Mouse (Mus musculus): ENCODE results near the gene Sema4d. TPM values are rescaled to one million over a fixed set of nuclear protein-coding genes. Genes with fewer than 3 reads are reported as not detected.

Gene Sema4d
- polyA plus RNA-seq, 1 experiment from 2014 or later = 23.8 TPM

DNA sequence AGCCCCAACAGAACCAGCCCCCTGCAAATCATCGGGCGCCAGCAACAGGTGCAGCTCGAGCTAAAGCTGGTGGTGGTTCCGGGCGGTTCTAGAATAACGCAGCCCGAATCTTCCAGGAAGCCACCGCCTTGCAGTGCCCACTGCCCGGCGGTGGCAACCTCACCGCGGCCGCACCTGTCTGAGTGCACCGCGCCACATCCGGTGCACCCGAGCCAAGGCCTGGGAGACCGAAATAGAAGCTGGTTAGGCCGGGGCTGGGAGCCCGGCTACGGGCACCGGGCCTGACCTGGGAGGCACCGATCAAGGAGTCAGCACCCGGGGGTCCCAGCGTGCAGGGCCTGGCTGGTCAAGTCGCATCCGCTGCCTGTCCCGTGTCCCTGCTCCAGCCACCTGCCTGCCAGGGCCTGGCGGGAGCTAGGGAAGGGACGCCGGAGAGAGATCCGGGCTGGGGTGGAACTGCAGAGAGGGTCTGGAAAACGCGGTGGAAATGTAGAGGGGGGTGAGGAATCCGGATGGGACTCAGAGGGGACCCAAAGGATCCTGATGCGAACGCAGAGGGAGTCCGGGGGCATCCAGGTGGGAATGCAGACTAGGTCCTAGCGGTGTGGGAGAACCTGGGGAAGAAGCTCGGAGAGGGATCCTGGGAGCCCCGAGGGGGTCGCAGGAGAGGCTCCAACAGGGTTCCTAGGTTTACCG lies 670 bp downstream of the Sema4d start:
- H3K9ac ChIP-seq (ENCODE audit: low read depth, low read length) = peak overlapping the region; percentile 82
- peak overlapping the region; percentile 73 for H3K27ac ChIP-seq
- H3K4me1 ChIP-seq (replicated peaks; ENCODE audit: insufficient read depth, low read length) = peaks cover 10% of the 10 kb centered on the region; the same call in 1 of the 2 replicates
- ATAC-seq (replicated peaks; ENCODE audit: low FRiP score, low read depth) = peak; percentile 43; the same call in 1 of the 2 replicates
- H3K4me3 ChIP-seq (replicated peaks; ENCODE audit: low read depth, low read length) = peak overlapping the region; percentile 87
- peak; percentile 38 for DNase-seq (ENCODE audit: low spot score)
- H3K4me2 ChIP-seq (ENCODE audit: low read length) = peak overlapping the region; percentile 94
- no peaks in the 10 kb centered on the region for H3K27me3 ChIP-seq (ENCODE audit: insufficient read depth, low read length)
- H3K9me3 ChIP-seq (replicated peaks; ENCODE audit: low read length) = no peaks in the 10 kb centered on the region
- WGBS = 1% methylated on average over 42 of the region's 43 CpGs
- TF ChIP-seq CTCF (IDR thresholded peaks at IDR 0.05; ENCODE audit: low read depth) = no peak
- no peaks in the 10 kb centered on the region for H3K36me3 ChIP-seq (ENCODE audit: insufficient read depth, low read length)

GRCm38 (mm10) chr13:51792135-51792573 lies 1.4 kb downstream of the Sema4d start:
- Histone ChIP-seq H3K9me3 (replicated peaks; ENCODE audit: low read length) (no peaks in the 10 kb centered on the region), H3K4me1 (replicated peaks; ENCODE audit: insufficient read depth, low read length) (peaks cover 10% of the 10 kb centered on the region; the same call in 1 of the 2 replicates), H3K27ac (no peak overlapping the region), H3K36me3 (ENCODE audit: insufficient read depth, low read length) (no peaks in the 10 kb centered on the region), H3K9ac (ENCODE audit: low read depth, low read length) (peak overlapping the region; percentile 82), H3K4me3 (replicated peaks; ENCODE audit: low read depth, low read length) (peak overlapping the region; percentile 87), H3K27me3 (ENCODE audit: insufficient read depth, low read length) (no peaks in the 10 kb centered on the region), H3K4me2 (ENCODE audit: low read length) (peak overlapping the region; percentile 94)
- WGBS = 35% methylated on average over 11 of the region's 11 CpGs
- no peak for TF ChIP-seq CTCF (IDR thresholded peaks at IDR 0.05; ENCODE audit: low read depth)
- ATAC-seq (replicated peaks; ENCODE audit: low FRiP score, low read depth) = no peak
- DNase-seq (ENCODE audit: low spot score) = no peak

GRCm38 (mm10) chr13:51791604-51792003 lies 1.9 kb downstream of the Sema4d start:
- Histone ChIP-seq H3K4me2 (ENCODE audit: low read length) (peak overlapping the region; percentile 94), H3K9ac (ENCODE audit: low read depth, low read length) (peak overlapping the region; percentile 82; the same call in 1 of the 2 replicates), H3K27ac (no peak overlapping the region), H3K4me1 (replicated peaks; ENCODE audit: insufficient read depth, low read length) (peaks cover 10% of the 10 kb centered on the region; the same call in 1 of the 2 replicates), H3K27me3 (ENCODE audit: insufficient read depth, low read length) (no peaks in the 10 kb centered on the region), H3K9me3 (replicated peaks; ENCODE audit: low read length) (no peaks in the 10 kb centered on the region), H3K36me3 (ENCODE audit: insufficient read depth, low read length) (no peaks in the 10 kb centered on the region), H3K4me3 (replicated peaks; ENCODE audit: low read depth, low read length) (peak overlapping the region; percentile 87; the same call in 1 of the 2 replicates)
- TF ChIP-seq CTCF (IDR thresholded peaks at IDR 0.05; ENCODE audit: low read depth) = no peak
- DNase-seq (ENCODE audit: low spot score) (no peak), ATAC-seq (replicated peaks; ENCODE audit: low FRiP score, low read depth) (no peak; the same call in 1 of the 2 replicates)
- WGBS = 59% methylated on average over 3 of the region's 3 CpGs

- Histone ChIP-seq H3K4me2 (ENCODE audit: low read length) (no peak overlapping the region), H3K27me3 (ENCODE audit: insufficient read depth, low read length) (no peaks in the 10 kb centered on the region), H3K4me1 (replicated peaks; ENCODE audit: insufficient read depth, low read length) (peaks cover 10% of the 10 kb centered on the region; the same call in 1 of the 2 replicates), H3K36me3 (ENCODE audit: insufficient read depth, low read length) (no peaks in the 10 kb centered on the region), H3K4me3 (replicated peaks; ENCODE audit: low read depth, low read length) (no peak overlapping the region), H3K27ac (no peak overlapping the region), H3K9ac (ENCODE audit: low read depth, low read length) (no peak overlapping the region), H3K9me3 (replicated peaks; ENCODE audit: low read length) (no peaks in the 10 kb centered on the region)
- DNase-seq (ENCODE audit: low spot score) = no peak
- 58% methylated on average over 5 of the region's 5 CpGs for WGBS
- TF ChIP-seq CTCF (IDR thresholded peaks at IDR 0.05; ENCODE audit: low read depth) = no peak; the same call in 1 of the 2 replicates
- no peak for ATAC-seq (replicated peaks; ENCODE audit: low FRiP score, low read depth)
Measured at GRCm38 (mm10) chr13:51790793-51791192, 2.8 kb downstream of the Sema4d start.

- TF ChIP-seq CTCF (IDR thresholded peaks at IDR 0.05; ENCODE audit: low read depth) = no peak
- WGBS = 42% methylated on average over 2 of the region's 2 CpGs
- H3K4me2 ChIP-seq (ENCODE audit: low read length) = no peak overlapping the region
Measured at GRCm38 (mm10) chr13:51787858-51788257, 5.7 kb downstream of the Sema4d start.

GRCm38 (mm10) chr13:51786616-51787015 lies 6.9 kb downstream of the Sema4d start:
- Histone ChIP-seq H3K9me3 (replicated peaks; ENCODE audit: low read length) (no peaks in the 10 kb centered on the region), H3K36me3 (ENCODE audit: insufficient read depth, low read length) (no peaks in the 10 kb centered on the region), H3K27ac (no peak overlapping the region), H3K9ac (ENCODE audit: low read depth, low read length) (no peak overlapping the region), H3K4me3 (replicated peaks; ENCODE audit: low read depth, low read length) (no peak overlapping the region), H3K4me1 (replicated peaks; ENCODE audit: insufficient read depth, low read length) (peaks cover 6% of the 10 kb centered on the region; the same call in 1 of the 2 replicates), H3K27me3 (ENCODE audit: insufficient read depth, low read length) (no peaks in the 10 kb centered on the region), H3K4me2 (ENCODE audit: low read length) (no peak overlapping the region)
- 74% methylated on average over 4 of the region's 4 CpGs for WGBS
- DNase-seq (ENCODE audit: low spot score) = no peak
- ATAC-seq (replicated peaks; ENCODE audit: low FRiP score, low read depth) = no peak
- no peak for TF ChIP-seq CTCF (IDR thresholded peaks at IDR 0.05; ENCODE audit: low read depth)

More at GRCm38 (mm10) chr13:51787858-51788257, 5.7 kb downstream of the Sema4d start:
- ATAC-seq (replicated peaks; ENCODE audit: low FRiP score, low read depth) (no peak), DNase-seq (ENCODE audit: low spot score) (no peak)
- Histone ChIP-seq H3K36me3 (ENCODE audit: insufficient read depth, low read length) (no peaks in the 10 kb centered on the region), H3K4me3 (replicated peaks; ENCODE audit: low read depth, low read length) (no peak overlapping the region), H3K27ac (no peak overlapping the region), H3K27me3 (ENCODE audit: insufficient read depth, low read length) (no peaks in the 10 kb centered on the region), H3K9me3 (replicated peaks; ENCODE audit: low read length) (no peaks in the 10 kb centered on the region), H3K9ac (ENCODE audit: low read depth, low read length) (no peak overlapping the region), H3K4me1 (replicated peaks; ENCODE audit: insufficient read depth, low read length) (peaks cover 10% of the 10 kb centered on the region; the same call in 1 of the 2 replicates)

Data from kidney, postnatal 0 days (tissue).